Mouse (Mus musculus) liver, embryonic 14.5 days (tissue): Measurements from ENCODE around the gene Rcor1.

Source experiments
- CTCF ChIP-seq: IDR thresholded peaks from 2 replicates; pipeline ENCODE4 v1.5.1; 2016; ENCODE audit warnings: antibody characterized with exemption, low read depth, control low read depth
- EP300 ChIP-seq: IDR thresholded peaks from 2 replicates; pipeline ENCODE4 v1.6.1; 2016; ENCODE audit warnings: antibody characterized with exemption, low read depth

DNA sequence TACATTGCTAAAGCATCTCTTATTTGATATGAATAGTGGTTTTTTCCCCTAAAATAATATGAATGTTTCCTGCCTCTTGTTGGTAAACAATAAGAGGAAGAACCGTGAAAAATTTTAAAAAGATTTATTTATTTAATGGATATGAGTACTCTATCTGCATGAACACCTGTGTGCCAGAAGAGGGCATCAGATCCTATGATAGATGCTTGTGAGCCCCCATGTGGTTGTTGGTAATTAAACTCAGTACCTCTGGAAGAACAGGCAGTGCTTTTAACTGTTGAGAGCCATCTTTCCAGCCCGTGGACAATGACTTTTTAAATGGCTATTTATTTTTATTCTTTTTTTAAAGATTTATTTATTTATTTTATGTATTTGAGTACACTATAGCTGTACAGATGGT, 5.7 kb downstream of the Rcor1 start:
- TF ChIP-seq CTCF (peak; percentile 44), EP300 (no peak)
